Mouse (Mus musculus): ENCODE data around the gene Catsperg1.

DNA sequence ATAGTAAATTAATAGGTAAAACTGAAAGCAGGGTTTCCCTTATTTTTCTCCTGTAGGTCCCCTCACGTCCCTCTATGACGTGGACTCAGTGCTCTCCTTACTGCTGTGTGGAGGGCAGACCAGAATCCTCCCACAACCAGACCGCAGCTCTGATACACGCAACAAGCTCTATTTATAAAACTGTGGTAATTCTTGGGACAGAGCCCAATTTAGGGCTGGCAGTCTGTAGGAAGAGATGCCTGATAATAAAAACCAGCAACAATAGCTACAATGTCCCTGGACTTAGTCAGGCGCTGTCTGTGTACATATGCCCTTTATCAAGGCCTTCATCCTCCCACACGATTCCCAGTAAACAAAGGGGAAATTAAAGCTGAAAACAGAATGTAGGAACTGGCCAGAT lies 19.9 kb upstream of the Catsperg1 start:
- TF ChIP-seq CTCF (IDR thresholded peaks at IDR 0.05; ENCODE audit: low read depth) (no peak), EP300 (IDR thresholded peaks at IDR 0.05; ENCODE audit: low read depth) (no peak)

All from liver, embryonic 14.5 days (tissue).